Mouse (Mus musculus) neutrophil, adult 5-6 weeks (primary cell): ENCODE measurements around the gene Pidd1. TPM values are rescaled to one million over a fixed set of nuclear protein-coding genes. Genes with fewer than 3 reads are reported as not detected.

Experiments used
- ATAC-seq: fragments of 151-379, 151-347 bp; 2 replicates; pipeline ENCODE4 v1.8.0; 2017; ENCODE audit warnings: mild to moderate bottlenecking, moderate TSS enrichment; ENCODE audit not compliant: insufficient number of reproducible peaks, poor library complexity, low FRiP score, severe bottlenecking; ENCODE audit errors: extremely low read depth
- total RNA-seq: library from RNA; stranded (forward); fragments of 200-1000 nt; gene quantifications from 2 replicates; pipeline ENCODE4 v1.2.3, GENCODE M21; 2017

The Pidd1 gene
- total RNA-seq, 1 experiment from 2014 or later = 6.5 TPM

- peak; percentile 59 for ATAC-seq
Measured at GRCm38 (mm10) chr7:141394158-141394557, 49.7 kb downstream of the Pidd1 start.

DNA sequence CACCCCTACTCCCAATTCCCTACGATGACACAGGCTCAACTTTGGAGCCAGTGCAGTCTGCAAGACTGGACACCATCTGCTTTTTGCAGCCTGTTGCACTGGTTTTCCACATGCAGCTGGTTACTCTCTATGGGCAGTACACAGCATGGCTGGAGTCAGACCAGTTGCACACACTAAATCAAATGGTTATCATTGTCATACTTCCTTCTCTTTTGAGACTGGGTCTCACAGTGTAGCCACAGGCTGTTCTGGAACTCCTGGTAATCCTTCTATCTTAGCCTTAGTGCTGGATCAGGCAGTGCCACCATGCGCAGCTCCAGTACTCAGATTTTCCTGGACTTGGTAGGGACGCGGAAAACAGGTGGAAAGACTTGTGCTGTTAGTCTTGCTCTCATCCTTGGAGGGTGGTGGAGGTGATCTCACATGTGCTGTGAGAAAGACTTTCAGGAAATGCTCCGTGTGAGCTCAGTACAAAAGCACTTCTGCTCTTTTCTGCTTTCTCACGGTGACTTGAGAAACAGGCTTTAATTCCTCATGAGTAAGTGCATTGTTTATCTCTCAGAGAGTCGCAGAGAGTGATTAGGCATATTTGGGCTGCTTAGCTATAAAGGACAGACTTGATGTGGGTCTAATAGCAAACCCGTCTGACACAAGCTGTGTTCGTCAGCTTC lies 51.1 kb downstream of the Pidd1 start:
- ATAC-seq = peak; percentile 50

DNA sequence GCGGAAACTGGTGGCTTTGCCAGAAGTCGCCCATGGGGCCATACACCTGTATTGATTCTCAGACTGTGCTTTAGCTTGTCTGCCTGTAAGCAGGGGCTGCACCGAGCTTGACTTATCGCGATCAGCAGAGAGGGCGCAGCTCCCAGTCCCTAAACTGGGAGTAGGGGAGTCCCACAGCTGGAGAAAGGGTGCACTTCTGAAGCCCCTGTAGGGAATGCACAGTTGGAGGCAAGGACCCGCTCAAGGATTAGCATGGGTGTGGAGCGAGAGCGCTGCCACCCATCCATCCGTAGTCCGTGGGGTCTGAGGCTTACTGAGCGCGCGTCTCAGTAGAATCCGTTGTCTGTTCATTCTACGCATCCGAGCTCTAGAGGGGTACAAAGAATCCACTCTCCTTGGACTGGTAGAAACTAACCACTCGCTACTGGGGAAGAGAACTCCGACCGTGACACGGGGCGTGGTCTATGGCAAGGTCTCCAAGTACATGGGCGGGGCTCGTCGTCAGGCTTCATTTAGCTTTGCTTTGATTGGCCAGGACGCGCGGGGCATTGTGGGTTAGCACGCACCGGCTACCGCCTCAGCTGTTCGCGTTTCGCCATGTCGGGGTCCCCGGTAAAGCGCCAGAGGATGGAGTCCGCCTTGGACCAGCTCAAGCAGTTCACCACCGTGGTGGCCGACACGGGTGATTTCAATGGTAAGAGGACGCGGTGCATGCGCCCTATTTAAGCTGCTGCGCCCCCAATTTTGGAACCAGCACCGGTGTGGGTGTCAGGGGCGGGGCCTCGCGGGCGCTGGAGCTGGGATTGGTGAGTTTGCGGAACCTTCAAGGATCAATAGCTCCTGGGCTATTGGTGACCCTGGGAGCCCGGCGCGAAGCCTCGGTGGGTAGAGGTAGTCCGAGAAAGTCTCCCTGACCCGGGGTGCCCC lies 51.9 kb downstream of the Pidd1 start, which contains the start of gene Taldo1:
Gene Taldo1, plus strand, starts transcription at position 575 of the 927 bp plus-strand sequence.
- ATAC-seq = peak; percentile 91

DNA sequence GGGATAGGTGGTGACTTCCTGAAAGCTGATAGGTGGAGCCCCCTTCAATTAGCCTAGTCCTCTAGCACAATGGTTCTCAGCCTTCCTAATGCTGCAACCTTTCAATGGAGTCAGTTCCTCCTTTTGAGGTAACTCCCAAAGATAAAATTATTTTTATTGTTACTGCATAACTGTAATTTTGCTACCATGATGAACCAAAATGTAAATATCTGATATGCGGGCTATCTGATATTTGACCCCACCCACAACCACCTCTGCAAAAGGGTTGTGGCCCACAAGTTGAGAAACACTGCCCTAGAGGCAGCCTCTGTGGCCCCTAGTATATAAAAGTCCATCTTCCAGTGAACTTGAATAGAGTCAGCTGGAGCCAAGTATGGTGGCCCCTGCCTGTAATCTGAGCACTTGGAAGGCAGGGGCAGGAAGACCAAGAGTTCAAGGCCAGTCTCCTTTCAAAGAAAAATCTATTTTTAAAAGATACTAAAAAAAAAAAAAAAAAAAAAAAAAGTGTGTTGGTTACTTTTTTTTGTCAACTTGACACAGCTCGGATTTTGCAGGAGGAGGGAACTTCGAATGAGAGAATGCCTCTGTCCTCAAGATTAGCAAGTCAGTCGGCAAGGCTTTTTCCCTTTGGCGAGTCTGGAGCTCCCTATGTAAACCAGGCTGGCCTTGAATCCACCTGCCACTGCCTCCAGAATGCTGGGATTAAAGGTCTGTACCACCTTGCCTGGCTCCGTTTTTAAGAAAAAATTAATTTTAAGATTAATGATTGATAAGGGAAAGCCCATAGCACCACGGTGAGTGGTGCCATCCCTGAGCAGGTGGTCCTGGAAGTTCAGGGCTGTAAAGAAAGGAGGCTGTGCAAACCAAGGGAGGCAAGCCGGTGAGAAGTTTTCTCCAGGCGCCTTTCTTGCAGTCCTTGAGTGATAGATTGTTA lies 53.2 kb downstream of the Pidd1 start:
- ATAC-seq = no peak

DNA sequence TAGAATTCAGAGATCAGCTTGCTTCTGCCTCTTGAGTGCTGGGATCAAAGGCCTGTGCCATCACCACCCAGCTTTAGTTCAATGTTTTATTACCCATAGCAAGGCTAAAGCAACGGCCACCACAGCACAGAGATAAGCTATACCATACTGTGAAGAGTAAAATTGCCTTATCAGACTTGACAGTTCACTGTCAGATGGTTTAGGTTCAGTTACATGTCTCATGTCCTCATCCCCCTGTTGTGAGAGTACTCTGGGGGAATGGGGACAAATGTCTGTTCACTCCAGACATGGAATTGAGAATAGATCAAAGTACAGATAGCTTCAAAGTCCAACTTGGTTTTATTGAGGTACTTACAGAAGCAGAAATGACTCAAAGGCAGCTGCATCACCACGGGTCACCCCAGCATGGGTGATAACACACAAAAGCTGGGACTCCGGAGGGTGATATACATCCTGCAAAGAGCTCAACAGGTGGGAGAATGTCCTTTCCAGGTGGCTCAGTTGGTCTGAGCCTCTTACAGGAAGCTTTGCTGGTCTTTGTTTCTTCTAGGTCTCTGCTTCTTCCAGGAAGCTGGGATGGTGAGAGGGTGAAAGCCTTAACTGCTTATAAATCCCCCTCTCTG lies 55.2 kb downstream of the Pidd1 start:
- ATAC-seq = no peak

Other genes starting within 250 kb of the Pidd1 start
- gene Lrrc56, start 249.9 kb downstream of the Pidd1 start, total RNA-seq = 1.9 and 3.9 TPM in 2 replicates
- gene Lmntd2, start 229.9 kb downstream of the Pidd1 start, total RNA-seq = 2.6 and 3.2 TPM in 2 replicates
- gene Rassf7, start 228.2 kb downstream of the Pidd1 start, total RNA-seq = 7.1 and 9.0 TPM in 2 replicates
- gene Phrf1, start 215.2 kb downstream of the Pidd1 start, total RNA-seq = 82.6 and 97.8 TPM in 2 replicates
- gene Irf7, start 177.5 kb downstream of the Pidd1 start, total RNA-seq = 122 and 134 TPM in 2 replicates
- gene Cdhr5, start 167.2 kb downstream of the Pidd1 start, total RNA-seq = not detected in 2 replicates
- gene Sct, start 164.9 kb downstream of the Pidd1 start, total RNA-seq = not detected in 2 replicates
- not detected in 2 replicates for gene Drd4, start 152.0 kb downstream of the Pidd1 start, total RNA-seq
- gene Deaf1, start 116.3 kb downstream of the Pidd1 start, total RNA-seq = 23.2 and 27.9 TPM in 2 replicates
- gene Tmem80, start 116.3 kb downstream of the Pidd1 start, total RNA-seq = 24.2 and 24.7 TPM in 2 replicates
- 3.1 and 7.9 TPM in 2 replicates for gene Eps8l2, start 105.1 kb downstream of the Pidd1 start, total RNA-seq
- gene Taldo1, start 51.8 kb downstream of the Pidd1 start, total RNA-seq = 1,594 and 1,707 TPM in 2 replicates
- gene Gatd1, start 29.9 kb downstream of the Pidd1 start, total RNA-seq = 16.8 and 21.9 TPM in 2 replicates
- gene Cend1, start 14.5 kb downstream of the Pidd1 start, total RNA-seq = 0.25 TPM in 1 of 2 replicates, not detected in the other
- 4.9 and 9.7 TPM in 2 replicates for gene Slc25a22, start 6.1 kb downstream of the Pidd1 start, total RNA-seq
- gene Rplp2, start 3.3 kb upstream of the Pidd1 start, total RNA-seq = 2,224 and 3,167 TPM in 2 replicates
- 74.4 and 78.7 TPM in 2 replicates for gene Pnpla2, start 11.2 kb upstream of the Pidd1 start, total RNA-seq
- gene Cracr2b, start 17.1 kb upstream of the Pidd1 start, total RNA-seq = 2.8 and 3.2 TPM in 2 replicates
- gene Cd151, start 23.4 kb upstream of the Pidd1 start, total RNA-seq = 29.8 and 31.1 TPM in 2 replicates
- gene Polr2l, start 31.1 kb upstream of the Pidd1 start, total RNA-seq = 10.5 and 13.1 TPM in 2 replicates
- gene Tspan4, start 31.2 kb upstream of the Pidd1 start, total RNA-seq = not detected in 2 replicates
- gene Chid1, start 95.8 kb upstream of the Pidd1 start, total RNA-seq = 9.9 and 10.4 TPM in 2 replicates
- 32.4 and 35.7 TPM in 2 replicates for gene Ap2a2, start 118.1 kb upstream of the Pidd1 start, total RNA-seq
- gene Muc6, start 211.3 kb upstream of the Pidd1 start, total RNA-seq = not detected in 2 replicates
- gene Muc2, start 246.3 kb upstream of the Pidd1 start, total RNA-seq = not detected in 2 replicates